In genomic region chr13:55471819-55472131, GRCm38 (mm10) we compare ENCODE assay signal across 7 mouse cellular contexts. TPM values are rescaled to one million over a fixed set of nuclear protein-coding genes. Genes with fewer than 3 reads are reported as not detected.
DNase-seq lines count a peak whose midpoint lies in the region; ATAC-seq lines count a peak whose summit lies in the region.

No protein-coding gene starts in this region.

- peak overlapping the region; percentile 100 for H3K4me2 ChIP-seq in neural tube, embryonic 11.5 days (ENCODE audit: low read depth)
- peak overlapping the region; percentile 100 for H3K4me2 ChIP-seq in forebrain, embryonic 11.5 days (ENCODE audit: low read depth, low read length, severe bottlenecking)
- peak overlapping the region; percentile 100 for H3K4me2 ChIP-seq in limb, embryonic 11.5 days (ENCODE audit: low read depth, severe bottlenecking)
- peak overlapping the region; percentile 100 for H3K4me2 ChIP-seq in stomach, embryonic 14.5 days (replicated peaks; ENCODE audit: low read depth, low read length)

- DNase-seq in neural tube, embryonic 11.5 days (ENCODE audit: low spot score) = no peak
- no peak for DNase-seq in neural tube, embryonic 10.5 days (ENCODE audit: extremely low spot score, low spot score)
- no peak for DNase-seq in forebrain, embryonic 11.5 days (ENCODE audit: low spot score)
- no peak for DNase-seq in limb, embryonic 11.5 days (ENCODE audit: low spot score)
- no peak for DNase-seq in right cerebral cortex, postnatal 10 days (ENCODE audit: low spot score in 2 of 2)
- no peak for DNase-seq in layer of hippocampus, adult 18-20 months (ENCODE audit: low spot score in 2 of 2)

- H3K4me3 ChIP-seq in neural tube, embryonic 11.5 days (ENCODE audit: low read depth, low read length) = peak overlapping the region; percentile 50
- H3K4me3 ChIP-seq in forebrain, embryonic 11.5 days (ENCODE audit: low read depth, low read length) = peak overlapping the region; percentile 49
- peak overlapping the region; percentile 58 for H3K4me3 ChIP-seq in limb, embryonic 11.5 days (ENCODE audit: low read depth, low read length)
- peak overlapping the region; percentile 55 for H3K4me3 ChIP-seq in stomach, embryonic 14.5 days (ENCODE audit: low read depth, low read length)

- WGBS in neural tube, embryonic 11.5 days = 0% methylated on average over 31 of the region's 31 CpGs
- under 1% methylated on average over 30 of the region's 31 CpGs for WGBS in forebrain, embryonic 11.5 days
- 0% methylated on average over 29 of the region's 31 CpGs for WGBS in limb, embryonic 11.5 days
- under 1% methylated on average over 31 of the region's 31 CpGs for WGBS in stomach, embryonic 14.5 days

- peak; percentile 39 for ATAC-seq in neural tube, embryonic 11.5 days (ENCODE audit: insufficient read depth, low FRiP score, low TSS enrichment)
- no peak; the same call in 1 of the 2 replicates for ATAC-seq in forebrain, embryonic 11.5 days (replicated peaks; ENCODE audit: low FRiP score)
- peak; percentile 15; the same call in 1 of the 2 replicates for ATAC-seq in limb, embryonic 11.5 days (ENCODE audit: insufficient number of reproducible peaks, low FRiP score, low TSS enrichment, low read depth)
- ATAC-seq in stomach, embryonic 14.5 days (ENCODE audit: insufficient number of reproducible peaks, insufficient read depth, low FRiP score, low read depth) = 0 out of 2 replicates have a peak, but pooled peaks have one; percentile 17

- peaks cover 50% of the 10 kb centered on the region for H3K4me1 ChIP-seq in neural tube, embryonic 11.5 days (ENCODE audit: control insufficient read depth, insufficient read depth, low read length)
- H3K4me1 ChIP-seq in forebrain, embryonic 11.5 days (replicated peaks; ENCODE audit: control insufficient read depth, insufficient read depth, low read length) = peaks cover 60% of the 10 kb centered on the region
- peaks cover 15% of the 10 kb centered on the region; the same call in 1 of the 2 replicates for H3K4me1 ChIP-seq in limb, embryonic 11.5 days (ENCODE audit: control insufficient read depth, insufficient read depth, low read length)
- peaks cover 8% of the 10 kb centered on the region; the same call in 1 of the 2 replicates for H3K4me1 ChIP-seq in stomach, embryonic 14.5 days (ENCODE audit: control insufficient read depth, insufficient read depth, low read length)

- peak overlapping the region; percentile 72 for H3K9ac ChIP-seq in neural tube, embryonic 11.5 days (ENCODE audit: low read length)
- peak overlapping the region; percentile 77 for H3K9ac ChIP-seq in forebrain, embryonic 11.5 days (ENCODE audit: low read length)
- H3K9ac ChIP-seq in limb, embryonic 11.5 days (ENCODE audit: low read length) = peak overlapping the region; percentile 80
- H3K9ac ChIP-seq in stomach, embryonic 14.5 days (replicated peaks; ENCODE audit: low read depth, low read length) = peak overlapping the region; percentile 46

- H3K27me3 ChIP-seq in neural tube, embryonic 11.5 days (ENCODE audit: control insufficient read depth, insufficient read depth, low read length) = no peaks in the 10 kb centered on the region
- H3K27me3 ChIP-seq in forebrain, embryonic 11.5 days (ENCODE audit: control insufficient read depth, insufficient read depth, low read length) = no peaks in the 10 kb centered on the region
- H3K27me3 ChIP-seq in limb, embryonic 11.5 days (ENCODE audit: control insufficient read depth, insufficient read depth, low read length) = no peaks in the 10 kb centered on the region
- H3K27me3 ChIP-seq in stomach, embryonic 14.5 days (ENCODE audit: control insufficient read depth, insufficient read depth, low read length) = no peaks in the 10 kb centered on the region

- no peaks in the 10 kb centered on the region for H3K9me3 ChIP-seq in neural tube, embryonic 11.5 days (ENCODE audit: control insufficient read depth, low read length)
- H3K9me3 ChIP-seq in forebrain, embryonic 11.5 days (ENCODE audit: control insufficient read depth, low read length) = no peaks in the 10 kb centered on the region
- no peaks in the 10 kb centered on the region for H3K9me3 ChIP-seq in limb, embryonic 11.5 days (ENCODE audit: control insufficient read depth, low read length)
- H3K9me3 ChIP-seq in stomach, embryonic 14.5 days (ENCODE audit: control insufficient read depth, low read depth, low read length) = no peaks in the 10 kb centered on the region

- H3K36me3 ChIP-seq in neural tube, embryonic 11.5 days (ENCODE audit: control insufficient read depth, insufficient read depth, low read length) = peaks cover 14% of the 10 kb centered on the region
- H3K36me3 ChIP-seq in forebrain, embryonic 11.5 days (ENCODE audit: control insufficient read depth, insufficient read depth, low read length) = peaks cover 8% of the 10 kb centered on the region; the same call in 1 of the 2 replicates
- H3K36me3 ChIP-seq in limb, embryonic 11.5 days (ENCODE audit: control insufficient read depth, insufficient read depth, low read length) = peaks cover 17% of the 10 kb centered on the region
- H3K36me3 ChIP-seq in stomach, embryonic 14.5 days (ENCODE audit: control insufficient read depth, insufficient read depth, low read length) = peaks cover 30% of the 10 kb centered on the region

- H3K27ac ChIP-seq in neural tube, embryonic 11.5 days (ENCODE audit: low read depth, low read length) = peak overlapping the region; percentile 79
- peak overlapping the region; percentile 66 for H3K27ac ChIP-seq in forebrain, embryonic 11.5 days (ENCODE audit: low read depth, low read length)
- H3K27ac ChIP-seq in limb, embryonic 11.5 days (replicated peaks; ENCODE audit: low read depth, low read length) = peak overlapping the region; percentile 80; the same call in 1 of the 2 replicates
- H3K27ac ChIP-seq in stomach, embryonic 14.5 days (ENCODE audit: low read length) = peak overlapping the region; percentile 56; the same call in 1 of the 2 replicates

RNA-seq across cellular contexts. Expression of gene Prr7, which starts 7.7 kb away (rescaled TPM):
- 2.2 and 2.6 TPM in 2 replicates for polyA plus RNA-seq in neural tube, embryonic 11.5 days (2014; fragmentation: Nextera tagmentation; extraction: Ambion mirVana)
- polyA plus RNA-seq in forebrain, embryonic 11.5 days (2014; fragmentation: Nextera tagmentation; extraction: Ambion mirVana) = 2.3 and 3.9 TPM in 2 replicates
- 1.1 and 1.6 TPM in 2 replicates for polyA plus RNA-seq in limb, embryonic 11.5 days (2014; fragmentation: Nextera tagmentation; extraction: Ambion mirVana)
- 0.87 and 1.4 TPM in 2 replicates for polyA plus RNA-seq in stomach, embryonic 14.5 days (2014; fragmentation: Nextera tagmentation; extraction: Ambion mirVana)
- 10 to 100 TPM; 75.6 to 79.2 TPM for total RNA-seq in layer of hippocampus, adult 18-20 months (2021)

RNA-seq across cellular contexts. Expression of gene Dbn1, which starts 16.1 kb away (rescaled TPM):
- 362 and 372 TPM in 2 replicates for polyA plus RNA-seq in neural tube, embryonic 11.5 days (2014; fragmentation: Nextera tagmentation; extraction: Ambion mirVana)
- 411 and 418 TPM in 2 replicates for polyA plus RNA-seq in forebrain, embryonic 11.5 days (2014; fragmentation: Nextera tagmentation; extraction: Ambion mirVana)
- polyA plus RNA-seq in limb, embryonic 11.5 days (2014; fragmentation: Nextera tagmentation; extraction: Ambion mirVana) = 299 and 318 TPM in 2 replicates
- polyA plus RNA-seq in stomach, embryonic 14.5 days (2014; fragmentation: Nextera tagmentation; extraction: Ambion mirVana) = 118 and 120 TPM in 2 replicates
- total RNA-seq in layer of hippocampus, adult 18-20 months (2021) = 100 to 1,000 TPM; 359 to 362 TPM

RNA-seq across cellular contexts. Expression of gene Grk6, which starts 26.9 kb away (rescaled TPM):
- polyA plus RNA-seq in neural tube, embryonic 11.5 days (2014; fragmentation: Nextera tagmentation; extraction: Ambion mirVana) = 58.1 and 59.6 TPM in 2 replicates
- polyA plus RNA-seq in forebrain, embryonic 11.5 days (2014; fragmentation: Nextera tagmentation; extraction: Ambion mirVana) = 69.5 and 79.2 TPM in 2 replicates
- 60.4 and 68.2 TPM in 2 replicates for polyA plus RNA-seq in limb, embryonic 11.5 days (2014; fragmentation: Nextera tagmentation; extraction: Ambion mirVana)
- polyA plus RNA-seq in stomach, embryonic 14.5 days (2014; fragmentation: Nextera tagmentation; extraction: Ambion mirVana) = 35.5 and 36.9 TPM in 2 replicates
- 10 to 100 TPM; 60.3 to 63.2 TPM for total RNA-seq in layer of hippocampus, adult 18-20 months (2021)

RNA-seq across cellular contexts. Expression of gene Pdlim7, which starts 41.7 kb away (rescaled TPM):
- polyA plus RNA-seq in neural tube, embryonic 11.5 days (2014; fragmentation: Nextera tagmentation; extraction: Ambion mirVana) = 165 and 172 TPM in 2 replicates
- polyA plus RNA-seq in forebrain, embryonic 11.5 days (2014; fragmentation: Nextera tagmentation; extraction: Ambion mirVana) = 165 and 185 TPM in 2 replicates
- 154 and 155 TPM in 2 replicates for polyA plus RNA-seq in limb, embryonic 11.5 days (2014; fragmentation: Nextera tagmentation; extraction: Ambion mirVana)
- 257 and 270 TPM in 2 replicates for polyA plus RNA-seq in stomach, embryonic 14.5 days (2014; fragmentation: Nextera tagmentation; extraction: Ambion mirVana)
- total RNA-seq in layer of hippocampus, adult 18-20 months (2021) = 10 to 100 TPM; 93.2 to 99.5 TPM

RNA-seq across cellular contexts. Expression of gene F12, which starts 45.2 kb away (rescaled TPM):
- polyA plus RNA-seq in neural tube, embryonic 11.5 days (2014; fragmentation: Nextera tagmentation; extraction: Ambion mirVana) = not detected in 2 replicates
- polyA plus RNA-seq in forebrain, embryonic 11.5 days (2014; fragmentation: Nextera tagmentation; extraction: Ambion mirVana) = not detected in 2 replicates
- 0.17 TPM in 1 of 2 replicates, not detected in the other for polyA plus RNA-seq in limb, embryonic 11.5 days (2014; fragmentation: Nextera tagmentation; extraction: Ambion mirVana)
- polyA plus RNA-seq in stomach, embryonic 14.5 days (2014; fragmentation: Nextera tagmentation; extraction: Ambion mirVana) = not detected in 2 replicates
- under 1 TPM; 0.32 to 0.36 TPM for total RNA-seq in layer of hippocampus, adult 18-20 months (2021)
